Mouse (Mus musculus) liver, embryonic 12.5 days (tissue): ENCODE measurements around the gene Chd9. TPM values are rescaled to one million over a fixed set of nuclear protein-coding genes. Genes with fewer than 3 reads are reported as not detected.

ENCODE experiments used
- ATAC-seq: fragments of 200-750 bp; cut with Nextera tagmentation; 2 replicates; pipeline ENCODE4 v1.8.0; 2017; ENCODE audit warnings: moderate number of reproducible peaks, mild to moderate bottlenecking, moderate library complexity
- H3K27ac ChIP-seq: fragments of 300-500 bp; sonication (generic); 2 replicates; pipeline ENCODE4 v1.5.1; 2016; ENCODE audit warnings: mild to moderate bottlenecking
- H3K27me3 ChIP-seq: fragments of 300-500 bp; sonication (generic); replicated peaks from 2 replicates; pipeline ENCODE4 v1.6.1; 2016; ENCODE audit warnings: mild to moderate bottlenecking, moderate library complexity
- H3K36me3 ChIP-seq: fragments of 300-500 bp; sonication (generic); 2 replicates; pipeline ENCODE4 v1.6.1; 2016; ENCODE audit warnings: mild to moderate bottlenecking, moderate library complexity
- H3K4me1 ChIP-seq: fragments of 300-500 bp; sonication (generic); 2 replicates; pipeline ENCODE4 v1.6.1; 2016
- H3K4me2 ChIP-seq: fragments of 300-500 bp; sonication (generic); 2 replicates; pipeline ENCODE4 v1.6.1; 2016; ENCODE audit warnings: mild to moderate bottlenecking, moderate library complexity
- H3K4me3 ChIP-seq: fragments of 300-500 bp; sonication (generic); 2 replicates; pipeline ENCODE4 v1.5.1; 2016; ENCODE audit warnings: mild to moderate bottlenecking, moderate library complexity
- H3K9ac ChIP-seq: fragments of 300-500 bp; sonication (generic); 2 replicates; pipeline ENCODE4 v1.6.1; 2016; ENCODE audit warnings: mild to moderate bottlenecking, moderate library complexity
- H3K9me3 ChIP-seq: fragments of 300-500 bp; sonication (generic); replicated peaks from 2 replicates; pipeline ENCODE4 v1.6.1; 2016; ENCODE audit warnings: mild to moderate bottlenecking, moderate library complexity
- WGBS: fragments of 180-500 bp; shearing (Covaris S2); methylation state at CpG from one replicate; pipeline ENCODE4 v1.1.7; 2016; ENCODE audit not compliant: insufficient replicate concordance; 5-methylcytosine and 5-hydroxymethylcytosine counted together
- polyA plus RNA-seq: library from polyadenylated mRNA; unstranded; fragments of >200 nt; fragmentation: Nextera tagmentation; extraction: Ambion mirVana; gene quantifications from 2 replicates; pipeline ENCODE4 v1.2.1, GENCODE M21; 2016

The Chd9 gene
- polyA plus RNA-seq, 1 experiment from 2014 or later, result 15.2 TPM

DNA sequence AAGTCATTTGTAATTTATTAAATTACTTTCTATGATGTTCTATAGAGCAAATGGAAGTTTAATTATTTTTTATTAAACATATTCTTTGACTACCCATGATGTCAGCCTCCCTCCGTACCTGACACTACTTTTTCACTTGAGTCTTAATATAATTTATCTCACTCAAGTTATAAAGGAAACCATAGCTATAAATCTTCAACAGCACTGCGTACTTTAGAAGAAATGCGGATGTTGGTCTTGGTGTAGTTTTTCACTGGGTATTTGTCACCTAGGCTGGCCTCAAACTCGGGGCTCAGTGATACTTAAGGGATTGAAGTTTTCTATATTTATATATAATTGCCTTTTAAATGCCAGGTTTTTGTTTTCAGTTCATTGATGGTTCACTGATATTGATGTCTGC, 226.3 kb downstream of the Chd9 start:
- H3K27me3 ChIP-seq, result no peaks in the 10 kb centered on the region
- 81% methylated on average over 4 of the region's 4 CpGs for WGBS
- H3K9ac ChIP-seq, result no peak overlapping the region
- ATAC-seq, result no peak
- H3K9me3 ChIP-seq, result no peaks in the 10 kb centered on the region
- H3K36me3 ChIP-seq, result peaks cover 26% of the 10 kb centered on the region
- no peak overlapping the region for H3K4me3 ChIP-seq
- H3K4me1 ChIP-seq, result no peaks in the 10 kb centered on the region
- no peak overlapping the region for H3K4me2 ChIP-seq
- no peak overlapping the region for H3K27ac ChIP-seq

DNA sequence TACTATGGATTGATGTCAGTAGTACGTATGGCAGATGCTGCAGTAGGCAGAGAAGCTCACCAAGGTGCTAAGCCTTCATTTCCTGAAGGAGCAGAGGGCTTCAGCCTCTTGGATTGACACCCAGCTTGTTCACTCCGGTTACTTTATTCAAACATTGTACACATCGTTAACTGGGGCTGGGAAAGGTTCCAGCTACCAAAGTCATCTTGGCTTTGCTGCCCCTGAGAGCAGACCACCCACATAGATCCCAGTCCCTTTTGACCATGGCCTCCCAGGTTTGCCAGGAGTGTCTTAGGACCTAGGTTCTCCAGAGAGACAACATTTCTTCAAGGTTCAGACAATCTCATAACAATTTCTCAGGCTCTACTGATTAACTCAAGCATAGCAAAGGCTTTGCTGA, 228.7 kb downstream of the Chd9 start:
- Histone ChIP-seq H3K4me2 (no peak overlapping the region), H3K9me3 (no peaks in the 10 kb centered on the region), H3K9ac (no peak overlapping the region), H3K36me3 (peaks cover 6% of the 10 kb centered on the region), H3K27me3 (no peaks in the 10 kb centered on the region), H3K4me3 (no peak overlapping the region), H3K27ac (no peak overlapping the region), H3K4me1 (peaks cover 13% of the 10 kb centered on the region)
- WGBS, result 63% methylated on average over 3 of the region's 3 CpGs
- no peak for ATAC-seq

DNA sequence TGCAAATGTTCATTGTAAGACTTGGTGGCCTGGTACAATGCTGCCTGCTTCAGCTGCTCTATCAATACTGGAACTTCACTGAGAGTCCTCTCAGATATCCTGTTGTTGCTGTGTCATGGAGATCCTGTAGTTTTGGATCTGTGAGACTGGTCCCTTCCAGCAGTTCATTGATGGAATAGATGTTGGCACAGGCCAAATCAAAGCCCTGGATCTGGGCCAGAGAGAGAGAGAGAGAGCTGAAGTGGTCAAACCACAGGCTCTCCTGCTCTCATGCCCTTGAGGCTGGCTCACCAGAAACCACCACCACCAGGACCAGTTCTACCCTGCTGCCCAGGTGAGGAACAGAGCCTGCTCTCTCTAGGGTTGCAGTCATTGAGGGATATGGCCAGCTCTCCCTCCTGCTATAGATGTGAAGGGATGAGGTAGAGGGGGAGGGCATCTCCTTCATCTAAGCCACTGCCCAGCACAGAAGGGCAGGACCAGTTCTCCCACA, 231.0 kb downstream of the Chd9 start:
- no peak for ATAC-seq
- H3K9me3 ChIP-seq, result no peaks in the 10 kb centered on the region
- H3K27ac ChIP-seq, result no peak overlapping the region

DNA sequence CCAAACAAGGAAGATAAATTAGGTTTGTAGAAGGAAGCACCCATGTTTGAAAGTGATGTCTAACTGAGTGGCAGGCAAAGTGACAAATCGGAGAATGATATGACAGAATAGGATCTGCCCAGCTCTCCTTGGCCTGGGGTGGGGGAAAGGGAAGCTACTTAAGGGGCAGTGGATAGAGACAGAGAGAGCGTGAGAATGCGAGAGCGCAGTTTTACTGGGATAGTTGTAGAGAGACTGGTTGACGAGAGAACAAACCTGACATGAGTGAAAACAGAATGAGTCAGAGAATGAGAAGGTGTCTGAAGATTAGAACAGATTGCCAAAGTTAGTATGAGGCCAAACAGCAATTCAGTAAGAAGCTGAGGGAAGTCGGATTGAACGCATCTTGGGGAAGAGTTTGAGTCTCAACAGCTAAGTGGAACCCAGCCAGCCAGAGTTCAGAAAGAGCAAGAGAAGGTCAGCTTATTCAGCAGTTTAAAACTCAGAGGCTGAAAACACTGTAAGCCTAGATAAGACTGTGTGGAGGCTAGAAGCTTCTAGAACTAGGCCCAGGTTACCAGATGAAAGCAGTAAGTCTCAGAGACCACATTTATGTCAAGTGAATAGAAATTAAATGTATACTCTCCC, 231.8 kb downstream of the Chd9 start:
- H3K9ac ChIP-seq, result no peak overlapping the region
- peaks cover 13% of the 10 kb centered on the region for H3K4me1 ChIP-seq
- 77% methylated on average over 7 of the region's 7 CpGs for WGBS
- H3K9me3 ChIP-seq, result no peaks in the 10 kb centered on the region
- H3K4me2 ChIP-seq, result peak overlapping the region; percentile 57
- H3K27ac ChIP-seq, result no peak overlapping the region
- no peak overlapping the region for H3K4me3 ChIP-seq
- no peaks in the 10 kb centered on the region for H3K27me3 ChIP-seq
- H3K36me3 ChIP-seq, result no peaks in the 10 kb centered on the region
- peak; percentile 40; the same call in 1 of the 2 replicates for ATAC-seq

More for the DNA sequence above, 231.0 kb downstream of the Chd9 start:
- Histone ChIP-seq H3K4me3 (no peak overlapping the region), H3K9ac (no peak overlapping the region), H3K36me3 (no peaks in the 10 kb centered on the region), H3K4me2 (no peak overlapping the region), H3K4me1 (peaks cover 13% of the 10 kb centered on the region), H3K27me3 (no peaks in the 10 kb centered on the region)

DNA sequence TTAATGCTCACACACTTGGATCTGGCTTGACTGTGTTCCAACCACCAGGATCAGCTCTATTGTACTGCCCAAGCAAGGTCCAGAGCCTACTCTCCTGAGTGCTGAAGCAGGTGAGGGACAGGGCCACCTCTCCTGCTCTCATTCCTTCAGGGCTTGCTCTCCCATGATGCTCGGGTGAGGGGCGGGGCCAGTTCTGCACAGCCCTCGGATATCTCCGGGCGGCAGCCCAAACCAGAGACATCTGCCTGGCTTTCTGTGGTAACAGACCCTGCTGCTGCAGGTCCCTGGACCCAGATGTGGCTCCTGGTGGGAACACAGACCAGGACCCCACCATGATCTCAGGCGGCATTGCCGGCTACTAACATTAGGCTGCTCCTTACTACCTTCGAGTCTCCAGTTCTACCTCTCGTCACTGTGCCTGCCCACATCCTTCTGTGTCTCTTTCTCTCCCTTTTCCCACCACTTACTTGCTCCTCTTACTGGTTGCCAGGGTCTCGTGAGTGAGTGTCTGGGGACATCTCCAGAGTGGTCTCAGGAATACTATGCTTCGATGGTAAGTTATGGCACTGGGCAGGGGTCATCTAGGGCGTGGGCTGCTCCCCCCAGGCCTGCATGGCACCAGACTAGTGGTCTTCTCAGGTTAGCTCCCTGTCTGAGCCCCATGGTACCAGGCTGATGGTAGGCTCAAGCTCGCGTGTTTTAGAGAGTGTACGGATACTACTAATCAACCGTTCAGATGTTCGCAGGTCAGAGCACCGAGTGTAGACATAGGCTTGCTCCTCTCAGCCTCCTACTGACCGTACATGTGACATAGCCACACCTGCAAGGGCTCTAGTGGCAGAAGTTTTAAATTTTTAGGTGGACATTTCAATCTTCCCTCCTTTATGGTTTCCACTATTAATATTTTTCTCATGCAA, 232.7 kb downstream of the Chd9 start:
- peak; percentile 90 for ATAC-seq
- no peaks in the 10 kb centered on the region for H3K9me3 ChIP-seq
- peaks cover 16% of the 10 kb centered on the region for H3K4me1 ChIP-seq
- peak overlapping the region; percentile 57 for H3K4me2 ChIP-seq
- H3K27me3 ChIP-seq, result no peaks in the 10 kb centered on the region
- WGBS, result 57% methylated on average over 19 of the region's 19 CpGs
- peak overlapping the region; percentile 25; the same call in 1 of the 2 replicates for H3K4me3 ChIP-seq
- no peak overlapping the region; the same call in 1 of the 2 replicates for H3K27ac ChIP-seq
- H3K9ac ChIP-seq, result peak overlapping the region; percentile 15; the same call in 1 of the 2 replicates
- H3K36me3 ChIP-seq, result no peaks in the 10 kb centered on the region

DNA sequence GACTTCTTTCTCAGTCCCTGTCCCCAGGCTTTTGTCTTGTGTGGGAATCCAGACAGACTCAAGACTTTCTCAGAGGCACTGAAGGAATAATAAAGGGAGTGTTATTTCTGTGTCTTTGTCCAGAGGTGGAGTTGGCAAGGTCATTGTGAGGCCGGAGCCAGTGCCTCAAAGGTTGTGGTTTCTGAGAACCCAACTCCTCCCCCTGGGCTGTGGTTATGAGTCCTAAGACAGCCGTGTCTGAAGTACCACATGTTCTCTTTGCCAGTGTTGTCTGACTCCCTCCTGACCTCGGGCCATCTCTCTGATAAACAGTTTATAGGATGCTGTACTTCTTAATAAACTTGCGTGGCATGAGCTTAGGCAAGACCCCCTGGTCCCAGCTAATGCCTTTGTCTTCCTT, 237.0 kb downstream of the Chd9 start:
- Histone ChIP-seq H3K4me1 (peaks cover 24% of the 10 kb centered on the region), H3K27ac (no peak overlapping the region), H3K27me3 (no peaks in the 10 kb centered on the region), H3K4me2 (no peak overlapping the region), H3K9ac (no peak overlapping the region), H3K4me3 (no peak overlapping the region), H3K9me3 (no peaks in the 10 kb centered on the region), H3K36me3 (no peaks in the 10 kb centered on the region)
- no peak for ATAC-seq
- 25% methylated on average over 4 of the region's 4 CpGs for WGBS

DNA sequence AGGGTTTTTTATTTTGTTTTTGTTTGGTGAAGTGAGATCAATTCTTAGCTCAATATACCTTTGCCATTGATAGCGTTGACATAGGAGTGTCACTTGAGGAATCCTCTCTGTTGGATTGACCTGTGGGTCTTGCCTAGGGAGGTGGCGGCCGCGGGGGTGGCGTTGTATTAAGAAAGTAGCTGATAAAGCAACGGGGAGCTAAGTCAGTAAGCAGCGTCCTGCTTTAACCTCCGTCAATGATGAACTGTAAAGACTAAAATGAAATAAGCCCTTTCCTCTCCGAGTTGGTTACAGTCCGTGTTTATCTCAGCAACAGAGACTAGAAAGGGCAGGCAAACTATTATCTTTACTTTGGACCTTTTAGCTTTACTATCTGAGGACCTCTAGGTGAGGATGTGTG, 241.3 kb downstream of the Chd9 start:
- peak overlapping the region; percentile 81 for H3K4me2 ChIP-seq
- H3K4me1 ChIP-seq, result peaks cover 28% of the 10 kb centered on the region
- H3K9me3 ChIP-seq, result no peaks in the 10 kb centered on the region
- H3K36me3 ChIP-seq, result no peaks in the 10 kb centered on the region
- H3K27me3 ChIP-seq, result no peaks in the 10 kb centered on the region
- peak overlapping the region; percentile 91; the same call in 1 of the 2 replicates for H3K27ac ChIP-seq
- 7% methylated on average over 10 of the region's 10 CpGs for WGBS
- H3K4me3 ChIP-seq, result peak overlapping the region; percentile 91
- peak overlapping the region; percentile 89 for H3K9ac ChIP-seq
- ATAC-seq, result peak; percentile 33

DNA sequence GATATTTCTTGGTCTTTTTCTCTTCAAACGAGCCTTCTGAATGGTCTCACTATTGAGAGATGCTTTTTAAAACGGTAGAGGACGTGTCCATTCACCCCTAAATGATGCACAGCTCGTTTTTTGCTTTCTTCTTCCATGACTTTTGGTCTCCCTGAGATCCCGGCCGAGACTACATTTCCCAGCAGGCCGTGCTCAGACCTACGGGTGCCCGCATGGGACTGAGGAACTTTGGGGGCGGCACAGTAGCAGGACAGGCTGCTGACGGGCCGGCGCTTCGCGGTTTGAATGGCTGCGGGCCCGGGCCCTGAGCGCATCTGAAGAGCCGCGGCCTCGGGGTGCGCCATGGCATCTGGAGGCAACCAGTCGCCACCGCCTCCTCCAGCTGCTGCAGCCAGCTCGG, 241.7 kb downstream of the Chd9 start, which contains the start of gene Rbl2:
Rbl2 (plus strand) TSS at position 224 of the 400 bp plus-strand sequence.
- Histone ChIP-seq H3K27me3 (no peaks in the 10 kb centered on the region), H3K4me3 (peak within 1 kb of the TSS; percentile 91), H3K9me3 (no peaks in the 10 kb centered on the region), H3K27ac (peak within 1 kb of the TSS; percentile 91), H3K9ac (peak within 1 kb of the TSS; percentile 89), H3K36me3 (no peaks in the 10 kb centered on the region), H3K4me1 (peaks cover 28% of the 10 kb centered on the region), H3K4me2 (peak within 1 kb of the TSS; percentile 81)
- WGBS, result 1% methylated on average over 25 of the region's 25 CpGs
- peak; percentile 95 for ATAC-seq

DNA sequence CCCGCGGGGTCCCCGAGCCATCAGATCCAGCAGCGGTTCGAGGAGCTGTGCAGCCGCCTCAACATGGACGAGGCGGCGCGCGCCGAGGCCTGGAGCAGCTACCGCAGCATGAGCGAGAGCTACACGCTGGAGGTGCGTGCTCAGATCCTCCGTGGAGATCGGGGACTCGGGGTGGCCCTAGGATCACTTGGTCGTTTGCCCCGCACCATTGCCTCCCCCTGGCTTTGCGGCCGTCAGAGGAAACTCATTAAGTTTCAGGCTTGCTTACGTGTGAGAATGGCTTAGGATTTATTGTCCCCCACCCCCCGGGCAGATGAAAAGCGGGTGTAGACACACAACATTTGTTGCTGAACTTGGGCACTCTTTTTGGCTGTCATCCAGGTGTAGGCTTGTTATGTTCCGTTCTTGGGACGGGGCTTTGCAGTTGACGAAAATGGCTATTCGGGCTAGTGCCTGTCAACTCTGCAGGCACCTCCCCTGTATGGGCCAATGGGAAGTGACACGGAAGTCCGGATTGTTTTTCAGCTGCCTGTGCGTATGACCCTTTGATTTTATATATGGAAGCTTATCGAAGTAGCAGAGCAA, 242.2 kb downstream of the Chd9 start:
- Histone ChIP-seq H3K9ac (peak overlapping the region; percentile 89), H3K27ac (peak overlapping the region; percentile 91), H3K4me1 (peaks cover 26% of the 10 kb centered on the region), H3K9me3 (no peaks in the 10 kb centered on the region), H3K36me3 (peaks cover 3% of the 10 kb centered on the region; the same call in 1 of the 2 replicates), H3K4me3 (peak overlapping the region; percentile 91), H3K27me3 (no peaks in the 10 kb centered on the region), H3K4me2 (peak overlapping the region; percentile 81)
- under 1% methylated on average over 34 of the region's 34 CpGs for WGBS
- ATAC-seq, result peak; percentile 79

DNA sequence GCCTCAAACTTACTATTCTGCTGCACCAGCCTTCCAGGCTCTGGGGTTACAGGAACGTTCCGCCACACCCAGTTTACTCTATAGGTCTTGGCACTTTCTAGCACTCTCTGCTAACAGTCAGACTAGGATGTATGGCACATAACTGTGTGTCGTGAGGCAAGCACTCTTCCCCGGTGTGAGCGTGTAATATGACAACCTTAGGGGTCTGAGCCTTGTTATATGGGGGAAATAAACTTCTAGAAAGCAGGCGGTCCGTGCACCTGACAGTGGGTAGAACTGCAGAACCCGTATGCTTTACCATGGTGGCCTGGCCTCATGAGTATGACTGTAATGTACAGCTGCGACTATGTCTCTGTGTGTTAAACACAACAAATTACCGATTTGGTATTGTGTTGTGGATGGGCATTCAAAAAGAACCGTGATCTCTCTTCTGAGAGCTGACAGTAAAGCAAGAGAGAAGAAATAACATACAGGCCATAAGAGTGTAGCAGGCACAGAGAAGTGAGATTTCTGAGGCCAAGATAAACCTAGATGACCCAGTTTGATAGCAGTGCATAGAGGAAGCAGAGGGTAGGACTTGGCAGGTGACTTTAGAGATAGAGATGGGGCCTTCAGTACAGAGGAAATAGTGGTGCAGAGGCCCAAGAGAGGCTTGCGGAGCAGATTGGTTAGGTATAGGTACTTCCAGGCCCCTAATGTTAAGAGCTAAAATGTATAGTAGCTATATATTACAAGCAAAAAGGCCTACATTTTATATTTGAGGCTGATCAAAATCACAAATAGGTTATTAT, 249.1 kb downstream of the Chd9 start:
- no peak for ATAC-seq
- Histone ChIP-seq H3K27ac (no peak overlapping the region), H3K4me2 (no peak overlapping the region), H3K36me3 (peaks cover 42% of the 10 kb centered on the region), H3K4me3 (no peak overlapping the region), H3K9ac (no peak overlapping the region), H3K9me3 (no peaks in the 10 kb centered on the region), H3K27me3 (no peaks in the 10 kb centered on the region), H3K4me1 (peaks cover 29% of the 10 kb centered on the region)
- 54% methylated on average over 12 of the region's 12 CpGs for WGBS

DNA sequence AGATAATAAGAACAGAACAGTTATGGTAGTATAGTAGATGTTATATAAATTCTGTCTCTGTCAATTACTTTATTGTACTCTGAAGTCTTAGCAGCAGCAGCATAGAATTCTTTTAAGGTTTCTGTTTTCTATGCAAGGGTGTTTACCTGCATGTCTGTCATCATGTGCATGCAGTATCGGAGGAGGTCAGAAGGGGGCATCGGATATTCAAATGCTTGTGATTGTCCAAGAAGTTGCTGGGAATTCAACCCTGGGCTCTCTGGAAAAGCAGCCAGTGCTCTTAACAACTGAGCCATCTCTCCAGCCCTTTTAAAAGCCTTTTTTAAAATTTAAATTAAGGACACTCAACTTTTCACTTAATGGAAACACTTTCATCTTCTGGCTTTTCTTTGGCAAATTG, 251.5 kb downstream of the Chd9 start:
- WGBS, result 89% methylated on average over 2 of the region's 2 CpGs
- Histone ChIP-seq H3K4me1 (peaks cover 28% of the 10 kb centered on the region), H3K4me3 (no peak overlapping the region), H3K36me3 (peaks cover 52% of the 10 kb centered on the region), H3K9me3 (no peaks in the 10 kb centered on the region), H3K4me2 (no peak overlapping the region), H3K27ac (no peak overlapping the region), H3K27me3 (no peaks in the 10 kb centered on the region), H3K9ac (no peak overlapping the region)
- no peak for ATAC-seq
